Mouse (Mus musculus) hematopoietic stem cell, adult 5-6 weeks (primary cell): Measurements from ENCODE around the gene Cox5b. TPM values are rescaled to one million over a fixed set of nuclear protein-coding genes. Genes with fewer than 3 reads are reported as not detected.

Experiments
- ATAC-seq, 2 experiments: fragments of 125-278 bp in 1 of 2; replicated peaks in 1 of 2; 2 replicates each; pipeline ENCODE4 v1.8.0; 2016 to 2017; ENCODE audit warnings: inconsistent platforms in 2 of 2, mild to moderate bottlenecking in 2 of 2, moderate number of reproducible peaks in 2 of 2, low read depth in 1 of 2, moderate TSS enrichment in 1 of 2; ENCODE audit not compliant: low FRiP score in 2 of 2, poor library complexity in 2 of 2, severe bottlenecking in 2 of 2, insufficient read depth in 1 of 2, low TSS enrichment in 1 of 2
- total RNA-seq: library from RNA; stranded (forward); fragments of 172-1452, 232-1000 nt; gene quantifications from 2 replicates; pipeline ENCODE4 v1.2.3, GENCODE M21; 2017

Cox5b gene
- total RNA-seq, 1 experiment from 2014 or later: 437 TPM

- no peak for ATAC-seq
Measured at GRCm38 (mm10) chr1:36723146-36724056, 32.2 kb downstream of the Cox5b start.

DNA sequence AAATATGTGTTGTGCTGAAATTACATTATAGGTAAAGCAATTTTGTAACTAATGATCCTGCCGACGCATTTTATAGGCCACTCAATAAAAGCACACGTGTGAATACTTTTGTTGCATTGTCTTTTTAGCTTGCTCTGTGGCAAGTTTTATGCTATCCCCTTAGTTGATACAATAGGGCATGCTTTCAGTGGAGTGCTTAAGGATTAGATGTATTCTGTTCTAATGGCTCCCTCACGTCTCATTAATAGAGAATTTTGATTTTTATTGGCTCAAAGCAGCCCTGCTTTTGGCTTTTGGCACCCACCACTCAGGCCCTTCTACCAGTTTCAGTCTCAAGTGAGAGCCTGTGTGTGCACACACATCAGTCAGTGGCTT is 32.8 kb downstream of the Cox5b start:
- no peak for ATAC-seq

GRCm38 (mm10) chr1:36737300-36737699 is 46.1 kb downstream of the Cox5b start:
- ATAC-seq: peak; percentile 65 to 76

GRCm38 (mm10) chr1:36739231-36739630 is 48.0 kb downstream of the Cox5b start:
- ATAC-seq: no peak

DNA sequence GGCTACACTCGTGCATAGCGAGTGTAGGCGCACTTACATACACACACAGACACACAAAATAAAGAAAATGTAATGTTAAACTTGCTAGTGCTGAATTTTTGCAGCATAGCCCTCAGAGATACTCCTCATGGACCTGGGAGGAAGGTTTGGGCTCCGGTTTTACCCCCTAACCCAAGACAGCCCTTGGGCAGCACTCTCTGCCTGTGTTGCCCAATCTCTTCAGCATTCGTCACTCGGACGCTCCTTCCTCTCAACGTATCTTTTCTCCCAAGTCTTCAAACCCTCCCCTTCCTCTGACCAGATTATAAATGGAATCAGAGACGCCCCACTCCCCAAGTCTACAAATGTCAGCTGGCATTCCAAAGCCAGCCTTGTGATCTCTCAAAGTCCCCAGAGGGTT is 51.8 kb downstream of the Cox5b start:
- ATAC-seq: no peak

Other genes starting within 250 kb of the Cox5b start
- gene Lman2l, start 246.2 kb upstream of the Cox5b start, total RNA-seq: 5.6 and 7.1 TPM in 2 replicates
- gene Cnnm4, start 219.8 kb upstream of the Cox5b start, total RNA-seq: 8.7 and 9.6 TPM in 2 replicates
- gene Cnnm3, start 179.6 kb upstream of the Cox5b start, total RNA-seq: 9.4 and 14.3 TPM in 2 replicates
- 8.9 and 12.8 TPM in 2 replicates for gene Ankrd23, start 154.6 kb upstream of the Cox5b start, total RNA-seq
- 2.7 and 4.4 TPM in 2 replicates for gene Gm42417, start 152.0 kb upstream of the Cox5b start, total RNA-seq
- 4.7 and 9.0 TPM in 2 replicates for gene Ankrd39, start 144.0 kb upstream of the Cox5b start, total RNA-seq
- gene Sema4c, start 133.1 kb upstream of the Cox5b start, total RNA-seq: 1.9 and 3.7 TPM in 2 replicates
- not detected in 2 replicates for gene Fam178b, start 8.3 kb upstream of the Cox5b start, total RNA-seq
- not detected in 2 replicates for gene 4933424G06Rik, start 18.7 kb downstream of the Cox5b start, total RNA-seq
- gene Actr1b, start 23.0 kb downstream of the Cox5b start, total RNA-seq: 45.0 and 61.4 TPM in 2 replicates
- 0.40 and 0.94 TPM in 2 replicates for gene Zap70, start 70.3 kb downstream of the Cox5b start, total RNA-seq